Mouse (Mus musculus) embryonic stem cell, embryonic (primary cell): ENCODE data around the gene Smok2b.
"Not testable (repeated sequence)": the region's sequence is repeated elsewhere in the genome, so short reads cannot be mapped to it uniquely, and the experiment has no call there.

Source experiments
- CTCF ChIA-PET, 4 experiments: fragments of 300-600 bp in 2 of 4; fragments of 350-600 bp in 2 of 4; sonication (Branson Sonifier 250); formaldehyde crosslinking; loops; one replicate each; lab custom pipeline; 2022; ENCODE audit warnings: inconsistent platforms in 2 of 4; lab: Charles Lee
- POLR2A ChIA-PET, 4 experiments: fragments of 300-600 bp in 2 of 4; fragments of 350-600 bp in 2 of 4; sonication (Branson Sonifier 250); formaldehyde crosslinking; loops; one replicate each; lab custom pipeline; 2022; ENCODE audit warnings: antibody characterized with exemption in 4 of 4, inconsistent platforms in 1 of 4; lab: Charles Lee

The Smok2b gene

GRCm38 (mm10) chr17:13229957-13230356 lies at the start of gene Smok2b:
TSS of gene Smok2b (plus strand) at chr17:13230257.
- CTCF ChIA-PET, result not testable (repeated sequence)
- POLR2A ChIA-PET, result interaction anchor here in 1 of 4 experiments (0.7 kb wide), 1 partner anchor 1536 kb away, joined by 3 read pairs; no protein-coding TSS in a partner anchor

GRCm38 (mm10) chr17:13180491-13180890 lies 49.6 kb upstream of the Smok2b start:
- POLR2A ChIA-PET, CTCF ChIA-PET: not testable (repeated sequence)

- POLR2A ChIA-PET, result interaction anchor here in 1 of 4 experiments (1.2 kb wide), 1 partner anchor 175 kb away, joined by 3 read pairs; no protein-coding TSS in a partner anchor
- CTCF ChIA-PET, result not testable (repeated sequence)
These were observed 47.3 kb upstream of the Smok2b start for GRCm38 (mm10) chr17:13182712-13183111.

GRCm38 (mm10) chr17:13184514-13184913 lies 45.5 kb upstream of the Smok2b start:
- CTCF ChIA-PET, POLR2A ChIA-PET: not testable (repeated sequence)

GRCm38 (mm10) chr17:13186541-13186940 lies 43.5 kb upstream of the Smok2b start:
- POLR2A ChIA-PET, CTCF ChIA-PET: not testable (repeated sequence)

GRCm38 (mm10) chr17:13187621-13188020 lies 42.4 kb upstream of the Smok2b start:
- POLR2A ChIA-PET, result not testable (repeated sequence)
- CTCF ChIA-PET, result interaction anchor here in 1 of 4 experiments (0.6 kb wide), 1 partner anchor 615 kb away, joined by 3 read pairs; no protein-coding TSS in a partner anchor

- CTCF ChIA-PET, POLR2A ChIA-PET: not testable (repeated sequence)
These were observed 41.2 kb upstream of the Smok2b start for GRCm38 (mm10) chr17:13188846-13189245.

- CTCF ChIA-PET, POLR2A ChIA-PET: not testable (repeated sequence)
These were observed 39.0 kb upstream of the Smok2b start for GRCm38 (mm10) chr17:13190836-13191583.

- POLR2A ChIA-PET, CTCF ChIA-PET: not testable (repeated sequence)
These were observed 33.6 kb upstream of the Smok2b start for GRCm38 (mm10) chr17:13196486-13196885.

- POLR2A ChIA-PET, CTCF ChIA-PET: not testable (repeated sequence)
These were observed 31.2 kb upstream of the Smok2b start for GRCm38 (mm10) chr17:13198812-13199211.

GRCm38 (mm10) chr17:13199880-13200409 lies 30.1 kb upstream of the Smok2b start:
- POLR2A ChIA-PET, result interaction anchor here in 2 of 4 experiments (0.7 to 0.9 kb wide), 2 partner anchors 305 to 830 kb away, joined by 3 read pairs; no protein-coding TSS in a partner anchor
- CTCF ChIA-PET, result not testable (repeated sequence)

GRCm38 (mm10) chr17:13201551-13201950 lies 28.5 kb upstream of the Smok2b start:
- CTCF ChIA-PET, POLR2A ChIA-PET: not testable (repeated sequence)

- POLR2A ChIA-PET, CTCF ChIA-PET: not testable (repeated sequence)
These were observed 27.5 kb upstream of the Smok2b start for GRCm38 (mm10) chr17:13202453-13203107.

GRCm38 (mm10) chr17:13205247-13205646 lies 24.8 kb upstream of the Smok2b start:
- POLR2A ChIA-PET, CTCF ChIA-PET: not testable (repeated sequence)

- ChIA-PET POLR2A (no interaction called here), CTCF (no interaction called here)
These were observed 23.6 kb upstream of the Smok2b start for GRCm38 (mm10) chr17:13206491-13206890.

- POLR2A ChIA-PET, CTCF ChIA-PET: not testable (repeated sequence)
These were observed 21.6 kb upstream of the Smok2b start for GRCm38 (mm10) chr17:13208460-13208859.

- POLR2A ChIA-PET, result no interaction called here
- CTCF ChIA-PET, result no interaction called here
These were observed 17.8 kb upstream of the Smok2b start for GRCm38 (mm10) chr17:13212136-13212850.

GRCm38 (mm10) chr17:13214169-13214568 lies 15.9 kb upstream of the Smok2b start:
- ChIA-PET CTCF (interaction anchor here in 1 of 4 experiments (0.6 kb wide), 1 partner anchor 124 kb away, joined by 4 read pairs; no protein-coding TSS in a partner anchor), POLR2A (no interaction called here)

GRCm38 (mm10) chr17:13215595-13215994 lies 14.5 kb upstream of the Smok2b start:
- ChIA-PET POLR2A (no interaction called here), CTCF (interaction anchor here in 1 of 4 experiments (0.7 kb wide), 1 partner anchor 153 kb away, joined by 5 read pairs; no protein-coding TSS in a partner anchor)
